Mouse (Mus musculus) lung, embryonic 16.5 days (tissue): ENCODE measurements around the gene Mrpl12. TPM values are rescaled to one million over a fixed set of nuclear protein-coding genes. Genes with fewer than 3 reads are reported as not detected.

Experiments used
- ATAC-seq: fragments of 200-750 bp; cut with Nextera tagmentation; 2 replicates; pipeline ENCODE4 v1.8.0; 2017; ENCODE audit warnings: low read depth, mild to moderate bottlenecking, moderate library complexity
- H3K27ac ChIP-seq: fragments of 300-500 bp; sonication (generic); 2 replicates; pipeline ENCODE4 v1.5.1; 2014; ENCODE audit warnings: mild to moderate bottlenecking, control low read depth, low read length
- H3K27me3 ChIP-seq: fragments of 300-500 bp; sonication (generic); 2 replicates; pipeline ENCODE4 v1.6.1; 2014; ENCODE audit warnings: low read depth, low read length, mixed read lengths; ENCODE audit not compliant: control insufficient read depth, insufficient read depth
- H3K36me3 ChIP-seq: fragments of 300-500 bp; sonication (generic); 2 replicates; pipeline ENCODE4 v1.6.1; 2014; ENCODE audit warnings: low read length; ENCODE audit not compliant: control insufficient read depth, insufficient read depth
- H3K4me1 ChIP-seq: fragments of 300-500 bp; sonication (generic); replicated peaks from 2 replicates; pipeline ENCODE4 v1.6.1; 2014; ENCODE audit warnings: low read length, mixed read lengths; ENCODE audit not compliant: control insufficient read depth, insufficient read depth
- H3K4me2 ChIP-seq: fragments of 300-500 bp; sonication (generic); 2 replicates; pipeline ENCODE4 v1.6.1; 2014; ENCODE audit warnings: low read depth, low read length, control low read depth
- H3K4me3 ChIP-seq: fragments of 300-500 bp; sonication (generic); 2 replicates; pipeline ENCODE4 v1.5.1; 2014; ENCODE audit warnings: mild to moderate bottlenecking, low read length, control low read depth
- H3K9ac ChIP-seq: fragments of 300-500 bp; sonication (generic); 2 replicates; pipeline ENCODE4 v1.6.1; 2014; ENCODE audit warnings: low read length, control low read depth
- H3K9me3 ChIP-seq: fragments of 300-500 bp; sonication (generic); 2 replicates; pipeline ENCODE4 v1.6.1; 2016; ENCODE audit warnings: low read length; ENCODE audit not compliant: control insufficient read depth
- WGBS: fragments of 180-500 bp; shearing (Covaris S2); extraction: QIAGEN DNeasy Blood & Tissue Kit; methylation state at CpG from one replicate; pipeline ENCODE4 v1.1.7; 2014; 5-methylcytosine and 5-hydroxymethylcytosine counted together
- polyA plus RNA-seq: library from polyadenylated mRNA; unstranded; fragments of >200 nt; fragmentation: Nextera tagmentation; extraction: Ambion mirVana; gene quantifications from 2 replicates; pipeline ENCODE4 v1.2.1, GENCODE M21; 2015

Mrpl12 gene
- 113 and 117 TPM in 2 replicates for polyA plus RNA-seq

DNA sequence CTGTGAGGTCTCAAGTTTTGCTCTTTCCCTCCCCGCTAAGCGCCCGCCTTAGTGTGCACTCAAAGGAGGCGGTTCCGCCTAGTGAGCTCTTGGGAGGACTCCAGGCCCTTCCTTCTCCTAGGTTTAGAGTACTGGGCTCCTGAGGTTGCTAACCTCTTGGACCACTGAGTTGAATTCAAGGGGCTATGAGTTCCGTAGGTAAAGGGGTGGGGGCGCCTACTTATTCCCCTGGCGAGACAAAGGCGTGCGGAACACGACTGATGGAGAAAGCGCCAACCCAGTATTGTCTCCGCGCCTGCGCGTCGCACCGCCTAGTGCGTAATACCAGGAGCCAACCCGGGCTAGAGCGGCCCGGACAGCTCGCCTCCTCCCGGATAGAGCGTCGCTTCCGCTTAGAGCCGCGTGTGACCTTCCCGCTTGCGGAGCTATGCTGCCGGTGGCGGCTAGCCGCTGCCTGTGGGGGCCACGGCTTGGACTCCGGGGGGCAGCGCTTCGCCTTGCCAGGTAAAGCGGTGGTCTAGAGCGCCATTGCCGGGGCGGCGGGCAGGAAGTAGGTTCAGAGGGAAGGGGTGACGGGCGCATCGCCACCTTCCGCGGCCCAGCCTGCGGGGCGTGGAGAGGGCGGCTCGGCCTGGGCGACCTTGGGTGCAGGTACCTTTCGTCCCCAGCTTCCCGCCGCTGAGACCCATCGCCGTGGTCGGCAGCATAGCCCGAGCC is at the start of gene Mrpl12:
Mrpl12 (plus strand) TSS at position 349 of the 717 bp plus-strand sequence.
- peak within 1 kb of the TSS; percentile 68 for H3K27ac ChIP-seq
- peaks cover 32% of the 10 kb centered on the region for H3K36me3 ChIP-seq
- H3K4me2 ChIP-seq = peak within 1 kb of the TSS; percentile 95
- H3K9me3 ChIP-seq = no peaks in the 10 kb centered on the region
- peak within 1 kb of the TSS; percentile 89 for H3K9ac ChIP-seq
- under 1% methylated on average over 60 of the region's 60 CpGs for WGBS
- peaks cover 17% of the 10 kb centered on the region for H3K4me1 ChIP-seq
- no peaks in the 10 kb centered on the region for H3K27me3 ChIP-seq
- H3K4me3 ChIP-seq = peak within 1 kb of the TSS; percentile 96
- peak; percentile 97 for ATAC-seq

DNA sequence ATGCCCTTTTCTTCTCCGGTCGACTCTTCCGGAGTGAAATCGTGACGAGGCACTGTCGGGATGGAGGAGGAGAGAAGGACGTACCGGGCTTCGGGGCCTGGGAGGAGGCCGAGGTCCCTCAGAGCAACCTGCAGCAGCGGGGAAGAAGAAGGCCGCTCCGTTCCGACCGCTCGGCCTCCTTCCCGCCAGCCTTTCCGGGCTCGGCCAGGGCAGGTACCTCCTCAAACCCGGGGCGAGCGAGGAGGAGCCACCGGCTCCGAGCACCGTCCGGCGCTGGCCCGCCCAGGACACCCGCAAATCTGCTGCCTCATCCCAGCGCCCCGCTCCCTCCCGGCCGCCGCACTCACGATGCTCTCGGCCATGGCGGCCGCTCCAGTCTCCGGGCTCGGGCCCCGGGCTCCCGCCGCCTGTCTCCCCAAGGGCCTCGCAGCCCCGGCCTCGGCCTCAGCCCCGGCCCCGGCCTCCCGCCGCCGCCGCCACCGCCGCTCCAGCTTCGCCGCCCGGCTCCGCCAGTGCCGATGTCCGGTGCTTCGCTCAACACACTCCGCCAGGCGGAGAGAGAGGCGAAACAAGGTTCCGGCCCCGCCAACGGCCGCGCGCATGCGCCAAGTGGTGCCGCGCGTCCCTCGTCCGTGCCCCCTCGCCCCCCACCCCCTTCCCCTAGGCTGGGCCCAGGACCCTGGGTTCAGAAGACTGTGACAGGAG is 47.1 kb upstream of the Mrpl12 start, which contains the start of gene Nploc4:
Nploc4 (minus strand) TSS at position 557 of the 705 bp plus-strand sequence.
- under 1% methylated on average over 71 of the region's 77 CpGs for WGBS
- Histone ChIP-seq H3K36me3 (peaks cover 10% of the 10 kb centered on the region), H3K9me3 (no peaks in the 10 kb centered on the region), H3K4me1 (peaks cover 9% of the 10 kb centered on the region), H3K4me3 (peak within 1 kb of the TSS; percentile 96), H3K4me2 (peak within 1 kb of the TSS; percentile 89), H3K27ac (peak within 1 kb of the TSS; percentile 80), H3K9ac (peak within 1 kb of the TSS; percentile 99), H3K27me3 (no peaks in the 10 kb centered on the region; the same call in 1 of the 2 replicates)
- ATAC-seq = peak; percentile 94

DNA sequence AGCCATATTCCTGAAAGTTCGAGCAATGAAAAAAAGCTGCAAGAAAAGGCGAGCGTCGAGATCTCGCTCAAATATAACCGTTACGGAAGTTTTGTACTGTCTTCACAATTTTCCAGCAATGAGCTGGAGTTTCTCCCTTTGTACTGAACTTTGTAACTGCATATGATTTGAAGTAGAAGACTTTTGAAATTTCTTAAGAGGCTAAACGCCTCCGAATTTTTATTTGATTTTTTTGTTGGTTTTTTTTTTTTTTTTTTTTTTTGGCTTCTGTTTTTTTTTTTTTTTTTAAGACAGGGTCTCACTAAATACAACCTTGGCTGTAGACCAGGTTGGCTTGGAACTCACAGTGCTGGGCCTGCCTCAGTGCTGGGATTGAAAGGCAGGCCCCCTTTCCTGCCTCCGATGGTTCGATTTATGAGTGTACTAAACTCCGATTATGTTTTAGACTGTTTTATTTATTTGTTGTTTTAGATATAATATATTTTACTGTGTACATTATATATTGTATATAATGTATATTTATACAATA is 46.5 kb upstream of the Mrpl12 start:
- H3K4me3 ChIP-seq = peak overlapping the region; percentile 96
- peaks cover 4% of the 10 kb centered on the region for H3K36me3 ChIP-seq
- H3K4me2 ChIP-seq = peak overlapping the region; percentile 66
- ATAC-seq = no peak
- peak overlapping the region; percentile 80 for H3K27ac ChIP-seq
- WGBS = 24% methylated on average over 12 of the region's 12 CpGs
- peak overlapping the region; percentile 99 for H3K9ac ChIP-seq
- no peaks in the 10 kb centered on the region; the same call in 1 of the 2 replicates for H3K27me3 ChIP-seq
- no peaks in the 10 kb centered on the region for H3K9me3 ChIP-seq
- peaks cover 9% of the 10 kb centered on the region for H3K4me1 ChIP-seq

DNA sequence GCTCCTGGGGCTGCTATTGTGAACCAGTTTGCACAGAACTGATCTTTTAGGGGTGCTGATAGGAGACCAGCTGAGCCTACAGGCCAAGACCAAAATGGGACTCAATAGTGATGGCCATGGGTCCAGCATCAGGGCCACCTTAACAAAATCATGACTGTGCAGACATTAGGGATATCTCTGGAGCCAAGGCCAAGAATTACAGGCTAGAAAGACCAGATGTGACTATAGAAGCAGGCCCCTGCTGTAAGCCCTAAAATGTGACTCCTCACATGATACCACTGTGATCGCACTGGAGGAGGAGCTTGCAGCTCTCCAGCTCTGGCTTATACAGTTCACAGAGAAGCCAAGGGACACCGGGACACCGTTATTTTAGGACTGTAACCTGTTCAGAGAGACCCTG is 42.1 kb upstream of the Mrpl12 start, which contains the start of gene Tspan10:
Tspan10 (plus strand) TSS at position 301 of the 400 bp plus-strand sequence.
- Histone ChIP-seq H3K4me2 (no peak within 1 kb of the TSS), H3K27ac (no peak within 1 kb of the TSS), H3K9me3 (no peaks in the 10 kb centered on the region), H3K27me3 (no peaks in the 10 kb centered on the region; the same call in 1 of the 2 replicates), H3K36me3 (no peaks in the 10 kb centered on the region), H3K4me1 (no peaks in the 10 kb centered on the region), H3K9ac (no peak within 1 kb of the TSS), H3K4me3 (no peak within 1 kb of the TSS)
- WGBS = 82% methylated on average over 3 of the region's 3 CpGs
- no peak for ATAC-seq

DNA sequence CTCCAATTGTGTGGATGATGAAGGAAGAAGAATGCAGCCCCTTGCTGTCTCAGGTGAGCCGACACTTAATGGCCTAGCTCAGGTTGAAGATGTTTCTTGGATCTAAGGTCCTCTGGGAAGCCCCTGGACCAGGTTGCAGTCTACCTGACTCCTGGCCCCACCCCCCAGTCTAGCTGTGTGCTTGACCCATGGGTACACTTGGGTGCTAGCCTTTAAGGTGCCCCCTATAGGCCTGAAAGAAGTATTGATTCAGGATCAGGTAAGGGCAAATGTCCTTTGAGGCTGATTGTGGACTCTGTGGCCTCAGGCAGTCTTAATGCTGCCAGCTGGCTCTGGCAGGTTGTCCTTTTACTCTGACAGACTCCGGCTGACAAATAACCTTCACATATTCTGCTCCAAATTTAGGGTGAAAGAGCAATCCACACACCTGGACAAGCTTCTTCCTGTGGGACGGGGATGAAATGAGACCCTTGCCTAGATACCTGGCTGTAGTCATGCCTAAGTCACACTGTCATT is 41.6 kb upstream of the Mrpl12 start:
- Histone ChIP-seq H3K4me1 (no peaks in the 10 kb centered on the region), H3K27me3 (no peaks in the 10 kb centered on the region; the same call in 1 of the 2 replicates), H3K4me3 (no peak overlapping the region), H3K27ac (no peak overlapping the region), H3K9me3 (no peaks in the 10 kb centered on the region), H3K36me3 (no peaks in the 10 kb centered on the region), H3K9ac (no peak overlapping the region), H3K4me2 (no peak overlapping the region)
- 83% methylated on average over 3 of the region's 3 CpGs for WGBS
- ATAC-seq = no peak

DNA sequence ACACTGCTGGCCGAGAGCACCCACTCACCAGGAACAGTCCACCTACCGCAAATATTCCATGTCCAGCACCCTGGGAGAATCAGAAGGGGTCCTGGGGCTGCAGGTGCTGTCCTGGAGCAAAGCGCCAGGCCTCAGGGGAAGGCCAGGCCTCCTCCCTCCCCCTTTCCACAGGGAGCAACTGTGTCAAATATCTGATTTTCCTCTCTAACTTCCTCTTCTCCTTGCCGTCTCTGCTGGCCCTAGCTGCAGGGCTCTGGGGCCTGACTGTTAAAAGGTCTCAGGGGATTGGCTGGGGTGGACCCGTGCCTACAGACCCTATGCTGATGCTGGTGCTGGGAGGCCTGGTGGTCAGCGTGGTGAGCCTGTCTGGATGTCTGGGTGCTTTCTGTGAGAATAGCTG is 40.3 kb upstream of the Mrpl12 start:
- Histone ChIP-seq H3K4me2 (no peak overlapping the region), H3K27ac (no peak overlapping the region), H3K9ac (no peak overlapping the region), H3K9me3 (no peaks in the 10 kb centered on the region), H3K27me3 (no peaks in the 10 kb centered on the region; the same call in 1 of the 2 replicates), H3K36me3 (no peaks in the 10 kb centered on the region), H3K4me3 (no peak overlapping the region), H3K4me1 (no peaks in the 10 kb centered on the region)
- 70% methylated on average over 6 of the region's 6 CpGs for WGBS
- ATAC-seq = no peak

DNA sequence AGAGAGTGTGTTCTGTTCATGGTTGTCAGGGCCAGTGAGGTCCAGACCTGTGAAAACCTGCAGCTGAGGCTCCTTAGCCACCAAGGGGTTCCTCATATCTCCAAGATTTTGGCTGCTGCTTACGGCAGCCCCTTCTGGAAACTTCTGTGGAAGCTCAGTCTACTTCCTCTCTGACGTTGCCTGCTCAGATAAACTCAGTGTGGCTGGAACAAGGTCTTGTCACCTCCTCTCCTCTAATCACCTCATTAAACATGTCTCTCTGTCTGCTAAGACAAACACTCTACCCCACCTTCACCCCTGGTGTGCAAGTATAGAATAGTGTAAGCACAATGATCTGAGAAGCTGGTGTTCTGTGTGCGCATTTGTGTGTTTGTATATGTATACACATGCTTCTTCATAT is 38.9 kb upstream of the Mrpl12 start:
- Histone ChIP-seq H3K27ac (no peak overlapping the region), H3K27me3 (no peaks in the 10 kb centered on the region; the same call in 1 of the 2 replicates), H3K36me3 (no peaks in the 10 kb centered on the region), H3K4me1 (no peaks in the 10 kb centered on the region), H3K9ac (no peak overlapping the region), H3K4me2 (no peak overlapping the region), H3K4me3 (no peak overlapping the region), H3K9me3 (no peaks in the 10 kb centered on the region)
- 42% methylated on average over 3 of the region's 3 CpGs for WGBS
- no peak for ATAC-seq

DNA sequence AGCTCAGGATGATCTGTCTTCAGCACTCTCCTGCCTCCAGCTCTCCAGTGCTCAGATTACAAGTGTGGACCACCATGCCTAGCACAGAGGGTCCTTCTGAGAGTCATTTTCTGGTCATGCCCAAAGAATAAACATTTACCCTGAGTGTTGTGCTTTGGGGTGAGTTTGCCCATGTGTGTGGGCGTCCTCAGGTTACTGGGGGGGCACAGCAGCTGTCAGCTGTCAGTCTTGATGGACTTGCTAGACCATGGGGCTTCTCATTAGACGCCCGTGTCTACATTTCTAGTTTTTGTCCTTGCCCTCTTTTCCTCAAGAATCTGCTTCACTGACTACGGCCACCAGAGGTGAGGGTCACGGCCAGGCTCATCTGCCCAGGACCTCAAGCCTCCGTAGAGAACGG is 37.2 kb upstream of the Mrpl12 start:
- no peaks in the 10 kb centered on the region for H3K36me3 ChIP-seq
- 68% methylated on average over 7 of the region's 7 CpGs for WGBS
- no peaks in the 10 kb centered on the region; the same call in 1 of the 2 replicates for H3K27me3 ChIP-seq
- no peaks in the 10 kb centered on the region for H3K4me1 ChIP-seq
- no peak overlapping the region for H3K4me2 ChIP-seq
- H3K4me3 ChIP-seq = no peak overlapping the region
- no peaks in the 10 kb centered on the region for H3K9me3 ChIP-seq
- no peak for ATAC-seq
- H3K9ac ChIP-seq = no peak overlapping the region
- no peak overlapping the region for H3K27ac ChIP-seq

DNA sequence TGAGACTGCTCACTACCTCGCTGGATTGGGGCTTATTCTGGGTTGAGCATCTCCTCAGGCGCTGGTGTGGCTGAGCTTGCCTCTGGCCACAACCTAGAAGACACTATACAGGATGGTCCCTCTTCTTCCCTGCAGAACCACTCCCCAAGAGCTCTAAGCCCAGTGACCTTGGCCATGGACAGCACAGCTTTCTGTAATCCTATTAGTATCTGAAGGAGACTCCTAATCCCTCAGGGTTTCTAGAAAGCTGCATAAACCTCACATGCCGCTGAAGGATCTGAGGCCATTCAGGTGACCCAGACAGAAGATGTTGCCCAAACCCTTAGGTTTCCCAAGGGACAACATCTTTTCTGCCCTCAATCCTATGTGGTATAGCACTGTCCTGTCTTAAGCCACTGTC is 32.2 kb upstream of the Mrpl12 start:
- Histone ChIP-seq H3K4me3 (no peak overlapping the region), H3K36me3 (no peaks in the 10 kb centered on the region), H3K4me2 (no peak overlapping the region), H3K27ac (no peak overlapping the region), H3K9ac (no peak overlapping the region), H3K4me1 (no peaks in the 10 kb centered on the region), H3K9me3 (no peaks in the 10 kb centered on the region), H3K27me3 (no peaks in the 10 kb centered on the region)
- 65% methylated on average over 3 of the region's 3 CpGs for WGBS
- no peak for ATAC-seq
